Mouse (Mus musculus): ENCODE data around the gene Gtf2h1. TPM values are rescaled to one million over a fixed set of nuclear protein-coding genes. Genes with fewer than 3 reads are reported as not detected.
A peak's percentile ranks its signal among the peaks of the same experiment; 100 is the strongest.

The Gtf2h1 gene
- polyA plus RNA-seq, 1 experiment from 2014 or later = 53.5 TPM

- Histone ChIP-seq H3K4me1 (peaks cover 52% of the 10 kb centered on the region), H3K9me3 (replicated peaks) (no peaks in the 10 kb centered on the region), H3K4me3 (peak overlapping the region; percentile 93), H3K27me3 (ENCODE audit: low read depth, poor library complexity, severe bottlenecking) (peaks cover 26% of the 10 kb centered on the region), H3K27ac (replicated peaks) (peak overlapping the region; percentile 99), H3K36me3 (peaks cover 34% of the 10 kb centered on the region)
- under 1% methylated on average over 51 of the region's 51 CpGs for WGBS
- peak; percentile 93 for DNase-seq (ENCODE audit: low spot score)
Measured at GRCm38 (mm10) chr7:46845211-46845977, 49.5 kb downstream of the Gtf2h1 start.

- under 1% methylated on average over 36 of the region's 36 CpGs for WGBS
- peak overlapping the region; percentile 99 for H3K27ac ChIP-seq (replicated peaks)
- H3K9me3 ChIP-seq (replicated peaks) = no peaks in the 10 kb centered on the region
- peaks cover 40% of the 10 kb centered on the region for H3K36me3 ChIP-seq
- H3K4me1 ChIP-seq = peaks cover 48% of the 10 kb centered on the region
- H3K27me3 ChIP-seq (ENCODE audit: low read depth, poor library complexity, severe bottlenecking) = peaks cover 21% of the 10 kb centered on the region
- H3K4me3 ChIP-seq = peak overlapping the region; percentile 93
- DNase-seq (ENCODE audit: low spot score) = peak; percentile 48
Measured at GRCm38 (mm10) chr7:46845978-46846485, 50.1 kb downstream of the Gtf2h1 start.

GRCm38 (mm10) chr7:46846486-46847244 is 50.8 kb downstream of the Gtf2h1 start:
- peaks cover 47% of the 10 kb centered on the region for H3K36me3 ChIP-seq
- H3K4me3 ChIP-seq = peak overlapping the region; percentile 93
- WGBS = under 1% methylated on average over 28 of the region's 28 CpGs
- peaks cover 16% of the 10 kb centered on the region for H3K27me3 ChIP-seq (ENCODE audit: low read depth, poor library complexity, severe bottlenecking)
- H3K9me3 ChIP-seq (replicated peaks) = no peaks in the 10 kb centered on the region
- peak overlapping the region; percentile 99 for H3K27ac ChIP-seq (replicated peaks)
- H3K4me1 ChIP-seq = peaks cover 46% of the 10 kb centered on the region
- DNase-seq (ENCODE audit: low spot score) = peak; percentile 77

GRCm38 (mm10) chr7:46849287-46849686 is 53.4 kb downstream of the Gtf2h1 start:
- Histone ChIP-seq H3K4me1 (peaks cover 44% of the 10 kb centered on the region), H3K4me3 (no peak overlapping the region), H3K27me3 (ENCODE audit: low read depth, poor library complexity, severe bottlenecking) (no peaks in the 10 kb centered on the region), H3K9me3 (replicated peaks) (no peaks in the 10 kb centered on the region), H3K27ac (replicated peaks) (no peak overlapping the region), H3K36me3 (peaks cover 73% of the 10 kb centered on the region)
- no peak for DNase-seq (ENCODE audit: low spot score)
- WGBS = 87% methylated on average over 5 of the region's 5 CpGs

- WGBS = 72% methylated on average over 7 of the region's 7 CpGs
- peak; percentile 19 for DNase-seq (ENCODE audit: low spot score)
Measured at GRCm38 (mm10) chr7:46851026-46851425, 55.1 kb downstream of the Gtf2h1 start.

GRCm38 (mm10) chr7:46852666-46853065 is 56.8 kb downstream of the Gtf2h1 start:
- Histone ChIP-seq H3K9me3 (replicated peaks) (no peaks in the 10 kb centered on the region), H3K36me3 (peaks cover 91% of the 10 kb centered on the region), H3K27ac (replicated peaks) (no peak overlapping the region), H3K4me1 (peaks cover 17% of the 10 kb centered on the region), H3K4me3 (no peak overlapping the region), H3K27me3 (ENCODE audit: low read depth, poor library complexity, severe bottlenecking) (no peaks in the 10 kb centered on the region)
- WGBS = 83% methylated on average over 1 of the region's 1 CpGs
- DNase-seq (ENCODE audit: low spot score) = no peak

More at GRCm38 (mm10) chr7:46851026-46851425, 55.1 kb downstream of the Gtf2h1 start:
- no peak overlapping the region for H3K27ac ChIP-seq (replicated peaks)
- H3K4me3 ChIP-seq = no peak overlapping the region
- no peaks in the 10 kb centered on the region for H3K9me3 ChIP-seq (replicated peaks)
- peaks cover 28% of the 10 kb centered on the region for H3K4me1 ChIP-seq
- peaks cover 90% of the 10 kb centered on the region for H3K36me3 ChIP-seq
- no peaks in the 10 kb centered on the region for H3K27me3 ChIP-seq (ENCODE audit: low read depth, poor library complexity, severe bottlenecking)

GRCm38 (mm10) chr7:46853365-46853764 is 57.5 kb downstream of the Gtf2h1 start:
- H3K4me3 ChIP-seq = no peak overlapping the region
- no peaks in the 10 kb centered on the region for H3K27me3 ChIP-seq (ENCODE audit: low read depth, poor library complexity, severe bottlenecking)
- H3K36me3 ChIP-seq = peaks cover 84% of the 10 kb centered on the region
- peaks cover 12% of the 10 kb centered on the region for H3K4me1 ChIP-seq
- H3K27ac ChIP-seq (replicated peaks) = no peak overlapping the region
- no peak for DNase-seq (ENCODE audit: low spot score)
- H3K9me3 ChIP-seq (replicated peaks) = no peaks in the 10 kb centered on the region
- WGBS = 89% methylated on average over 9 of the region's 9 CpGs

GRCm38 (mm10) chr7:46855866-46856560 is 60.1 kb downstream of the Gtf2h1 start:
- WGBS = 66% methylated on average over 7 of the region's 7 CpGs
- peaks cover 58% of the 10 kb centered on the region for H3K36me3 ChIP-seq
- no peak for DNase-seq (ENCODE audit: low spot score)
- H3K27me3 ChIP-seq (ENCODE audit: low read depth, poor library complexity, severe bottlenecking) = no peaks in the 10 kb centered on the region
- H3K4me3 ChIP-seq = no peak overlapping the region
- H3K9me3 ChIP-seq (replicated peaks) = no peaks in the 10 kb centered on the region
- H3K27ac ChIP-seq (replicated peaks) = no peak overlapping the region
- H3K4me1 ChIP-seq = peaks cover 3% of the 10 kb centered on the region

- 77% methylated on average over 9 of the region's 9 CpGs for WGBS
- H3K27me3 ChIP-seq (ENCODE audit: low read depth, poor library complexity, severe bottlenecking) = no peaks in the 10 kb centered on the region
- no peak overlapping the region for H3K27ac ChIP-seq (replicated peaks)
- DNase-seq (ENCODE audit: low spot score) = no peak
- H3K36me3 ChIP-seq = peaks cover 44% of the 10 kb centered on the region
- no peaks in the 10 kb centered on the region for H3K4me1 ChIP-seq
- no peaks in the 10 kb centered on the region for H3K9me3 ChIP-seq (replicated peaks)
- no peak overlapping the region for H3K4me3 ChIP-seq
Measured at GRCm38 (mm10) chr7:46857436-46857835, 61.5 kb downstream of the Gtf2h1 start.

- Histone ChIP-seq H3K27ac (replicated peaks) (no peak overlapping the region), H3K27me3 (ENCODE audit: low read depth, poor library complexity, severe bottlenecking) (no peaks in the 10 kb centered on the region), H3K4me1 (no peaks in the 10 kb centered on the region), H3K36me3 (peaks cover 28% of the 10 kb centered on the region), H3K4me3 (no peak overlapping the region), H3K9me3 (replicated peaks) (no peaks in the 10 kb centered on the region)
- 66% methylated on average over 6 of the region's 6 CpGs for WGBS
- DNase-seq (ENCODE audit: low spot score) = no peak
Measured at GRCm38 (mm10) chr7:46859031-46859430, 63.1 kb downstream of the Gtf2h1 start.

- Histone ChIP-seq H3K27ac (replicated peaks) (no peak within 1 kb of the TSS), H3K4me3 (no peak within 1 kb of the TSS), H3K27me3 (ENCODE audit: low read depth, poor library complexity, severe bottlenecking) (no peaks in the 10 kb centered on the region), H3K36me3 (peaks cover 8% of the 10 kb centered on the region), H3K4me1 (no peaks in the 10 kb centered on the region), H3K9me3 (replicated peaks) (no peaks in the 10 kb centered on the region)
- DNase-seq (ENCODE audit: low spot score) = no peak
- WGBS = 36% methylated on average over 10 of the region's 10 CpGs
Measured at GRCm38 (mm10) chr7:46860996-46861395, 65.1 kb downstream of the Gtf2h1 start, which contains the start of gene Ldhc. TSS of gene Ldhc (plus strand) at chr7:46861203.

- Histone ChIP-seq H3K27me3 (ENCODE audit: low read depth, poor library complexity, severe bottlenecking) (no peaks in the 10 kb centered on the region), H3K4me3 (no peak overlapping the region), H3K27ac (replicated peaks) (no peak overlapping the region), H3K36me3 (no peaks in the 10 kb centered on the region), H3K9me3 (replicated peaks) (no peaks in the 10 kb centered on the region), H3K4me1 (no peaks in the 10 kb centered on the region)
- DNase-seq (ENCODE audit: low spot score) = no peak
- WGBS = 88% methylated on average over 4 of the region's 4 CpGs
Measured at GRCm38 (mm10) chr7:46871988-46872387, 76.1 kb downstream of the Gtf2h1 start.

All from midbrain, embryonic 10.5 days (tissue).